Mouse (Mus musculus) left cerebral cortex, postnatal 10 days (tissue): ENCODE measurements around the gene Rgn. TPM values are rescaled to one million over a fixed set of nuclear protein-coding genes. Genes with fewer than 3 reads are reported as not detected.

ENCODE experiments used
- total RNA-seq, 2 experiments: library from RNA; stranded (reverse); gene quantifications; 2 replicates each; pipeline ENCODE4 v1.2.3; 2021

Gene Rgn
- total RNA-seq, 2 experiments from 2014 or later: 0.22 to 0.49 TPM

Other genes starting within 250 kb of the Rgn start
- gene Rp2, start 185.3 kb upstream of the Rgn start, total RNA-seq: 10 to 100 TPM; 13.1 to 14.0 TPM
- 1 to 10 TPM; 7.3 to 8.1 TPM for gene Jade3, start 124.1 kb upstream of the Rgn start, total RNA-seq
- gene Rbm10, start 67.7 kb downstream of the Rgn start, total RNA-seq: 10 to 100 TPM; 32.6 to 34.4 TPM
- 100 to 1,000 TPM; 151 to 160 TPM for gene Ndufb11, start 67.8 kb downstream of the Rgn start, total RNA-seq
- gene Uba1, start 108.5 kb downstream of the Rgn start, total RNA-seq: 100 to 1,000 TPM; 441 to 479 TPM
- 100 to 1,000 TPM; 298 to 304 TPM for gene Cdk16, start 138.2 kb downstream of the Rgn start, total RNA-seq
- gene Usp11, start 154.1 kb downstream of the Rgn start, total RNA-seq: 10 to 100 TPM; 78.0 to 80.0 TPM
- 100 to 1,000 TPM; 210 to 211 TPM for gene Araf, start 248.0 kb downstream of the Rgn start, total RNA-seq